8 mouse cellular contexts compared by ENCODE assay signal in genomic region chr11:106999949-107000513, GRCm38 (mm10). TPM values are rescaled to one million over a fixed set of nuclear protein-coding genes. Genes with fewer than 3 reads are reported as not detected.
A peak's percentile ranks its signal among the peaks of the same experiment; 100 is the strongest.
DNase-seq lines count a peak whose midpoint lies in the region; ATAC-seq and TF ChIP-seq lines count a peak whose summit lies in the region.

No protein-coding gene starts in this region.

- TF ChIP-seq POLR2A in small intestine, adult 2 months (IDR thresholded peaks at IDR 0.05; ENCODE audit: low read depth, low read length): no peak

- peak overlapping the region; percentile 69 for H3K4me2 ChIP-seq in lung, embryonic 14.5 days
- peak overlapping the region; percentile 65 for H3K4me2 ChIP-seq in limb, embryonic 13.5 days (replicated peaks)

- H3K9ac ChIP-seq in lung, embryonic 14.5 days: peak overlapping the region; percentile 61
- H3K9ac ChIP-seq in limb, embryonic 13.5 days: peak overlapping the region; percentile 66

- 79% methylated on average over 9 of the region's 9 CpGs for WGBS in lung, embryonic 14.5 days
- 86% methylated on average over 9 of the region's 9 CpGs for WGBS in forebrain, embryonic 10.5 days
- 84% methylated on average over 9 of the region's 9 CpGs for WGBS in limb, embryonic 13.5 days
- WGBS in small intestine, adult 2 months: 60% methylated on average over 9 of the region's 9 CpGs

- H3K9me3 ChIP-seq in lung, embryonic 14.5 days (ENCODE audit: low read depth, low read length): no peaks in the 10 kb centered on the region
- H3K9me3 ChIP-seq in forebrain, embryonic 10.5 days: no peaks in the 10 kb centered on the region
- no peaks in the 10 kb centered on the region for H3K9me3 ChIP-seq in limb, embryonic 13.5 days

- ATAC-seq in lung, embryonic 14.5 days (ENCODE audit: insufficient read depth): no peak
- ATAC-seq in limb, embryonic 13.5 days (ENCODE audit: low FRiP score, low read depth): no peak

- DNase-seq in lung, embryonic 14.5 days: no peak
- DNase-seq in lung, postnatal 36 days: no peak
- DNase-seq in forebrain, embryonic 10.5 days (ENCODE audit: extremely low spot score, low spot score): no peak
- no peak for DNase-seq in cerebellum, postnatal 36 days
- DNase-seq in layer of hippocampus, adult 8-10 months (ENCODE audit: low spot score in 2 of 2): no peak
- no peak for DNase-seq in embryo, embryonic 10 days (ENCODE audit: low spot score)

- peaks cover 4% of the 10 kb centered on the region for H3K4me1 ChIP-seq in lung, embryonic 14.5 days (ENCODE audit: insufficient read depth)
- peaks cover 48% of the 10 kb centered on the region for H3K4me1 ChIP-seq in forebrain, embryonic 10.5 days
- H3K4me1 ChIP-seq in limb, embryonic 13.5 days: peaks cover 20% of the 10 kb centered on the region
- no peaks in the 10 kb centered on the region; the same call in 1 of the 2 replicates for H3K4me1 ChIP-seq in small intestine, adult 2 months (ENCODE audit: control insufficient read depth, insufficient read depth, insufficient read length, low read length)

- H3K27me3 ChIP-seq in lung, embryonic 14.5 days (ENCODE audit: insufficient read depth, low read length): no peaks in the 10 kb centered on the region
- H3K27me3 ChIP-seq in forebrain, embryonic 10.5 days (ENCODE audit: poor library complexity, severe bottlenecking): no peaks in the 10 kb centered on the region
- no peaks in the 10 kb centered on the region for H3K27me3 ChIP-seq in limb, embryonic 13.5 days
- H3K27me3 ChIP-seq in small intestine, adult 2 months (ENCODE audit: control insufficient read depth, insufficient read depth, low read length): no peaks in the 10 kb centered on the region

- H3K27ac ChIP-seq in lung, embryonic 14.5 days (ENCODE audit: low read depth): peak overlapping the region; percentile 84
- H3K27ac ChIP-seq in forebrain, embryonic 10.5 days: peak overlapping the region; percentile 100
- H3K27ac ChIP-seq in limb, embryonic 13.5 days: peak overlapping the region; percentile 44; the same call in 1 of the 2 replicates
- peak overlapping the region; percentile 78 for H3K27ac ChIP-seq in small intestine, adult 2 months (ENCODE audit: insufficient read depth, low read depth, low read length)

- peaks cover 24% of the 10 kb centered on the region for H3K36me3 ChIP-seq in lung, embryonic 14.5 days (ENCODE audit: insufficient read depth)
- peaks cover 34% of the 10 kb centered on the region for H3K36me3 ChIP-seq in forebrain, embryonic 10.5 days (replicated peaks)
- peaks cover 13% of the 10 kb centered on the region for H3K36me3 ChIP-seq in limb, embryonic 13.5 days
- H3K36me3 ChIP-seq in small intestine, adult 2 months (ENCODE audit: control insufficient read depth, insufficient read depth, low read length): peaks cover 20% of the 10 kb centered on the region

- TF ChIP-seq CTCF in lung, embryonic 14.5 days (IDR thresholded peaks at IDR 0.05; ENCODE audit: low read depth): no peak
- TF ChIP-seq CTCF in small intestine, adult 2 months (IDR thresholded peaks at IDR 0.05; ENCODE audit: extremely low read depth, insufficient read length, insufficient replicate concordance, low read depth, low read length): no peak

- H3K4me3 ChIP-seq in lung, embryonic 14.5 days (ENCODE audit: low read depth, low read length): peak overlapping the region; percentile 99
- H3K4me3 ChIP-seq in forebrain, embryonic 10.5 days: peak overlapping the region; percentile 99
- H3K4me3 ChIP-seq in limb, embryonic 13.5 days: peak overlapping the region; percentile 40
- no peak overlapping the region for H3K4me3 ChIP-seq in small intestine, adult 2 months (ENCODE audit: low read depth, low read length)

RNA-seq across cellular contexts. Expression of gene Kpna2, which starts 0.7 kb away (rescaled TPM):
- 563 and 575 TPM in 2 replicates for polyA plus RNA-seq in lung, embryonic 14.5 days (2014; fragmentation: Nextera tagmentation; extraction: Ambion mirVana)
- 799 and 813 TPM in 2 replicates for polyA plus RNA-seq in forebrain, embryonic 10.5 days (2016; fragmentation: Nextera tagmentation; extraction: Ambion mirVana)
- 376 and 389 TPM in 2 replicates for polyA plus RNA-seq in limb, embryonic 13.5 days (2015; fragmentation: Nextera tagmentation; extraction: Ambion mirVana)
- 11.9 and 15.2 TPM in 2 replicates for polyA plus RNA-seq in small intestine, adult 2 months (2012; rRNA removed)
- 10 to 100 TPM; 17.5 to 23.7 (median 21.7) TPM for total RNA-seq in layer of hippocampus, adult 8-10 months (2022)

RNA-seq across cellular contexts. Expression of gene 1810010H24Rik, which starts 25.4 kb away (rescaled TPM):
- polyA plus RNA-seq in lung, embryonic 14.5 days (2014; fragmentation: Nextera tagmentation; extraction: Ambion mirVana): 5.1 and 7.3 TPM in 2 replicates
- 1.4 and 1.7 TPM in 2 replicates for polyA plus RNA-seq in forebrain, embryonic 10.5 days (2016; fragmentation: Nextera tagmentation; extraction: Ambion mirVana)
- polyA plus RNA-seq in limb, embryonic 13.5 days (2015; fragmentation: Nextera tagmentation; extraction: Ambion mirVana): 1.9 and 2.3 TPM in 2 replicates
- 1.3 and 2.7 TPM in 2 replicates for polyA plus RNA-seq in small intestine, adult 2 months (2012; rRNA removed)
- 1 to 10 TPM; 2.0 to 4.8 (median 4.7) TPM for total RNA-seq in layer of hippocampus, adult 8-10 months (2022)

Comparison
In these comparisons a context has a peak if more than half of its experiments do, and no peak if none do; other contexts are left out.
1. H3K27ac ChIP-seq: peak in every context shown above with its lines; median percentile 100 in forebrain, embryonic 10.5 days; 84 in lung, embryonic 14.5 days; 78 in small intestine, adult 2 months; 44 in limb, embryonic 13.5 days.
2. RNA of gene Kpna2, which starts 0.7 kb away (polyA plus RNA-seq): 799 to 813 TPM in forebrain, embryonic 10.5 days, 563 to 575 TPM in lung, embryonic 14.5 days and 376 to 389 TPM in limb, embryonic 13.5 days; 11.9 to 15.2 TPM in small intestine, adult 2 months; every median in the first group is over 10 times any median in the second.